Mouse (Mus musculus): ENCODE data around the gene Cyp2d11.

Gene Cyp2d11

DNA sequence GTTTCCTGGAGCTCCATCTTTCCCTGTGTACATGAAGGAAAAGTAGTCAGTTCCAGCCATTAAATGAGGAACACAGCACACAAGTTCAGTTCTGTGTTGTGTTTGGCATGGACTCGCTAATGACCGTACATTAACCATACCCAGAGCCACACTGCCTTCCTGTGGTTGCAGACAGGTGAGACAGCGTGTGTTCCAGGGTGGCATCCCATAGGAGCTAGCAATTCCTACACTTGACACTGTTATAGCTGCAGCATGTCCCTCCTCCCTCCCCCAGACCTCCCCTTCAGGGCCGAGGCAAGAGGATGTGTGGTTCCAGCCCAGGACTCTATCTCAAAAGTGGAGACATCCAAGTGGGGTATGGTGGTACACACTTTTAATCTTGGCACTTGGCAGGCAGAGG is 43.5 kb downstream of the Cyp2d11 start:
- no peak for DNase-seq

- no peak for DNase-seq
Observed at GRCm38 (mm10) chr15:82348999-82349341, 44.9 kb downstream of the Cyp2d11 start.

DNA sequence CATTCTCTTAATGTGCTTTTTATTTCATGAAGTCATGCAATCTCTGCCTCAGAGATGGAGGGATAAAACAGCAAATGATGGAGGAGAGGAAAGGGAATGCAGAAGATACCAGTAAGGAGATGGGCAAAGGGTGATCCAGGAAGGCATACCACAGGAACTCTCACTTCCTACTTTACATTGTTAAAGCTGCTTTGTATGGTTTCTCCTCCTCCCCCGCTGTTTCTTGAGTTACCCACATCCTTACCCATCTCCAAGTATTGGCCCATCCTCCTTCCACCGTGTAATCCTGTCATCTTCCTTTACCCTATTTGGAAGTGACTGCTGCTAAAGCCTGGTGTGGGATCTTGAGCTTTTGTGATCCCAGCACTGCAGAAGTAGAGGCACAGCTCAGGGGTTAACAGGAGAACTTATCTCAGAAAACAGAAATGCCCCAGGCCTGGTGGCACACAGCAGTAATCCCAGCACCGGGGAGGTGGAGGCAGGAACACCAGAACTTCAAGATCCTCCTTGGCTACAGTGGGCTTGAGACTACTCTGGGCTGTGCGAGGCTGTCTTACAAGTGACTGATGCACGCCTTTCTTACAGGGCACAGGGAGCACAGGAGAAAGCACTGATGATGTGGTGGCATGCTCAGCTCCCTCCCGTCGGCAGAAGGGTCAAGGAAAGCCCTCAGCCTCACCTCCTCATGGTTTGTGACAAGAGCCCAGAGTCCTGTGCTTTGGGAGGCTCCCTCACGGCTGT is 45.4 kb downstream of the Cyp2d11 start:
- DNase-seq = no peak

GRCm38 (mm10) chr15:82347852-82348251 is 46.0 kb downstream of the Cyp2d11 start:
- DNase-seq = no peak

GRCm38 (mm10) chr15:82347303-82347676 is 46.5 kb downstream of the Cyp2d11 start:
- DNase-seq = no peak

DNA sequence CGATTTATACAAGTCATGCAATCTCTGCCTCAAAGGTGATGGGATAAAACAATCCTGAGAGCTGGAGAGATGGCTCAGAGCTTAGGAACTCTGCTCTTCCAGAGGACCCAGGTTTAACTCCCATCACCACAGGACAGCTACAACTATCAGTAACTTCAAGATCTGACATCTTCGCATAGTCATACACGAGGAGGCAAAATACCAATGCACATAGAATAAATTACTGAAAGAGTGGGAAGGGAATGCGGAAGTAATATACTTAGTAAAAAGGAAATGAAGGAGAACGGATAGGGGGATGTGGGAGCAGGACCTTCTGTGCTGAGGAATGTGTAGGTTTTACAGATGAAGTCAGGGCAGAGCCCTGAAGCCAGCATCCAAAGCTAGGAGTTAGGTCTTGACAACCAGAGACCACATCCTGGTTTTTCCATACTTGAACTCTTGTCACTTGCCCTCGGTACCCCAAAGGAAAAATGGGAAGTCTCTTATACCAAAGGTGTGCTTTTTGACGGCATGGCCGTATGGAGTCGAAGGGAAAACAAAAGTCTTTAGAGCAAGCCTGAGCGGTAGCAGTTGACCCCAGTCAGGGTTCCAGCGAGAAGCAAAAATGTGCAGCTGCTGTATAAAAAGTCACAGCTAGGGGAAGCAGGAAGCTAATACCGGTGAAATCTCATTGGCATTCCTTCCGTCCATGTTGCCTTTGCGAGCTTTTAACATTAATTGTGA is 47.1 kb downstream of the Cyp2d11 start:
- no peak for DNase-seq

GRCm38 (mm10) chr15:82345820-82346470 is 47.9 kb downstream of the Cyp2d11 start:
- peak; percentile 98 to 99 for DNase-seq

DNA sequence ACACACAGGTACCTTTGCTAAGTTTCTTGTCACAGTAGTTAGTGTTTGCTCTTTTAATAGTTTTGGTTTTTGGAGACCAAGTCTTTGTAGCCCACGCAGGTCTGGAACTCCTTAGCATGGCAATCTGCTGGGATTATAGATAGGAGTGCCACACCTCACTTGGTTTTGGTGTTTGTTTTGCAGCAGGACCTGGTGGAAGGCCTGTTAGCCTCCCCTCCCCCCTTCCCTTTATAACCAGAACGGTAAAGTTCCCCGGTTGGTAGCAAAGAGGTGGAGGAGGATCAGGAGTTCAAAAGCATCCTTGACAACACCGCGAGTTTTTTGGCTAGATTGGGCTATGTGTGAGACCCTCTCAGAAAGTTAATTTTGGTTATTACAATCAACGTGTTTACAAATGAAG is 48.9 kb downstream of the Cyp2d11 start:
- no peak for DNase-seq

DNA sequence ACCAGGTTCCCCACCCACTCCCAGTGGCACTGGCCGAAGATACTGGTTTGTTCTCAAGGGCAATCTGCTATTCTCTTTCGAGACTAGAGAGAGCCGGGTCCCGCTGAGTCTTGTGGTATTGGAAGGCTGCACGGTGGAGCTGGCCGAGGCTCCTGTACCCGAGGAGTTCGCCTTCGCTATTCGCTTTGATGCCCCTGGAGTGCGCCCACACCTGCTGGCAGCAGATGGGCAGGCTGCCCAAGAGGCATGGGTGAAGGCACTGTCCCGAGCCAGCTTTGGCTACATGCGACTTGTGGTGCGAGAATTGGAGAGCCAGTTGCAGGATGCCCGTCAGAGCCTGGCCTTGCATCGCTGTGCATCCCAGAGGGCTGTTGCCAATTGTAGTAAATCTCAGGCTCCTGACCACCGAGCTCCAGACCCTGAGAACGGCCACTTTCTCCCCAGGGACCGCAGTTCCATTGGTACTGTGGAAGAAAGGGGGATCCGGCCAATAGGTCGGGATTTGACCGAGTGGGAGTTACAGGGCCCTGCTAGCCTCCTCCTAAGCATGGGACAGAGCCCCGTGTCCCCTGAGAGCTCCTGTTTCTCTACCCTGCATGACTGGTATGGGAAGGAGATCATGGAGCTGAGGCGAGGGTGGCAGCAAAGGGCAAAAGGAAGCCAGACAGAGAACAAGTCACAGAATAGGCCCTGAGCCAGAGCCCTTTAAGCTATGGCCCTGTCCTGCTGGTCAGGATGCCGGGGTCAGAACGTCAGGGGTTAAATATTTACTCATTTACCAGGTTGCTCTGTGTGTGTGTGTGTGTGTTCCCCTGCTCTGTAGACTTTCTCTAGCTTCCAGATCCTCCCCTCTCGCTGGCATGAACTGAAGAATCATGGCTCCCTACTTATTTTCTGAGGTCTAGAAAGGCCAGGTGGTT is 50.2 kb downstream of the Cyp2d11 start:
- DNase-seq = no peak

DNA sequence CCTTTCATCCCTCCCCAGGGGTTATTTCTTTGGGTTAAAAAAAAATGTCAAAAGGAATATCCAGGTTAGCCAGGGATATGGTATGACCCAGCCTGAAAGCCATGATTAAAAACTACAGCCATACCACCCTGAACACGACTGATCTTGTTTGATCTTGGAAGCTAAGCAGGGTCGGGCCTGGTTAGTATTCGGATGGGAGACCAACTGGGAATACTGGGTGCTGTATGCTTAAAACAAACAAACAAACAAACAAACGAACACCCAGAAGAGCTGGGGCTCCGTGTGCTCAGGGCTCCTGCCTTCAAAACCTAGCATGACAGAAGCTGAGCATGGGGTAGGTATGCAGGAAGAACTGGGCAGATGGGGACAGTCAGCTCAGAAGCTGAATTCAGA is 51.3 kb downstream of the Cyp2d11 start:
- no peak for DNase-seq

DNA sequence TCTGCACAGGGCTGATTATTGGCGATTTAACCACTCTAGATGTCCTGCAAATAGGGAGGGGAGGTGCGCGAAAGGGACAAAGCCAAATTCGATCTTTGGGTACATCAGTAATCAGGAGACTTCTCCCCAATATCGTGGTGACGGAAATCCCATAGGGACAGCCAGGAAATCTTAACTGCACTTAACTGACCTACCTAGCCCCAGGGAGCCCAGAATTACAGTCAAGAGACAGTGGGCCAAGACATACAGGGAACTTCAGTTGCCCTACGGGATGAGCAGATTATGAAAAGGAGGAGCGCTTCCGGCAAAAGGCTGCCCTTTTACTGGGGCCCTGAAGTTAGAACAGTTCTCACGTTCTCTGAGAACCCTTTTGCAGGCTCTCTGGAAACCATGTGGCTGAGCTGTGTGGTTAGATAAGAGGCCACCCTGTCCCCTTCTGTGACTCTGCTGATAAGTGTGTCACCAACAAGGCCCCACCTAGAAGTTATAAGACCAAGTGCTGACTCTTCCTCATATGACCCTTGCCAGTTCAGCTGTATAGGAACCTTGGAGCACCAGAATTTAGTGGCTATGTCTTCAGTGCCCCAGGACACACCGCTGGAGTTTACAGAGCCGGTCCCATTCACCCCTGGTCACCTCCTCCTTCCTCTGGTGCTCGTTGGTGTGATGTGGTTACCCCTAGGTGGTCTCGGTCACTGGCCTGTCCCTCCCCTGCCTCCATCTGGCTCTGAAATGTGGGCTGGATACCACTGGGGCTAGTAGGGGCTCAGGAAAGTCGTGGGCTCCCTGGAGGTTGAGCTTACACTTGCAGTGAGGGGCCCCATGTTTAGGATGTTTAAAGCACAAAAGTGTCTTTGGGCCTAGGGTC is 51.9 kb downstream of the Cyp2d11 start:
- no peak for DNase-seq

DNA sequence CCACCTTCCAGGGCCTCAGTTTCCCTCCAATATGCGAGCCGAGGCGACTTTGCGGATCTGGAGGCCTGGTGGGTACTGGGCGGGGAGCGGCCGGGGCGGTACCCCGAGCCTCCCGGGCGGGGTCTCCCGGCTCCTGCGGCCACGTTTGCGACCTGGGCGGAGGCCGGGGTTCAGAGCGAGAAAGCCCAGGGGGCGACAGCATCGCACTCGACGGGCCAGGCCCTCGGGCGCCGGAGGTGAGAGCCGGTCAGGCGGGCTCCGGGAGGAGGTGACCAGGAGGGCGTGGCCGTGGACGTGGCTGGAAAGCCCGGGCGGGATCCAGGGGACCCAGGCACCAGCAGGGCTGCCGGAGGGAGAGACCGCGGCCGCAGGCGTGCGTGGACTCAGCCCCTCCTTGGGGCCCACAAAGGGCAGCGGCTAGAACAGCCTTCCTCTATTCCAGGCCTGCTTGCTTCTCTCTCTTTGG is 52.8 kb downstream of the Cyp2d11 start:
- DNase-seq = no peak

DNA sequence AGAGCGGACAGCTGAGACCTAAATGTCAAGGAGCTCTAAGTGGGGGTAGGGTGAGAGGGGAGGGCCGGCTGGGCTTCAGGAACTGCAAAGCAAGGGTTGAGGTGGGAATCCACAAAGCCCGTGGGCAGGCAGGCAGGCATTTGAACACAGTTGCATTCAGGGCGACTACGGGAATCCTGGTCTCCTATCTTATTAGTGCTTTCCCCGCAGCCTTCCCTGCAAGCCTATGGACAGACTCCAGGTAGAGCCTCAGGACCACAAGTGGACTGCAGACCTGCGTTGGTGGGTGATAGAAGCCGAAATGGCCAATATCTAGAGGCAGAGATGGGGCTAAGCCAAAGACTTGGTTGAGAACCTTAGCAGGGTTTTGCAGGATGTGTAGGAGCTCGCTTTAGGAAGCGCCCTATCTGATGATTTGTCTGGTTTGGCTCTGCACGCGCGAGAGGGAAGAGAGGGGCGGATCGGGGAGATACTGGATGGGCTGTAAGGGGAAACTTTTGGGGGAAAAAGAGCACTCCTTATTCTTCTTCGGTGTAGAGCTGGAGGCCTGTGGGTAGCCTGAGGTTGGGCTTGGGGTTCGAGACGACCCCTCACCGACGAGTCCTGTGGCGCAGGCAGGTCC is 53.3 kb downstream of the Cyp2d11 start:
- DNase-seq = no peak

DNA sequence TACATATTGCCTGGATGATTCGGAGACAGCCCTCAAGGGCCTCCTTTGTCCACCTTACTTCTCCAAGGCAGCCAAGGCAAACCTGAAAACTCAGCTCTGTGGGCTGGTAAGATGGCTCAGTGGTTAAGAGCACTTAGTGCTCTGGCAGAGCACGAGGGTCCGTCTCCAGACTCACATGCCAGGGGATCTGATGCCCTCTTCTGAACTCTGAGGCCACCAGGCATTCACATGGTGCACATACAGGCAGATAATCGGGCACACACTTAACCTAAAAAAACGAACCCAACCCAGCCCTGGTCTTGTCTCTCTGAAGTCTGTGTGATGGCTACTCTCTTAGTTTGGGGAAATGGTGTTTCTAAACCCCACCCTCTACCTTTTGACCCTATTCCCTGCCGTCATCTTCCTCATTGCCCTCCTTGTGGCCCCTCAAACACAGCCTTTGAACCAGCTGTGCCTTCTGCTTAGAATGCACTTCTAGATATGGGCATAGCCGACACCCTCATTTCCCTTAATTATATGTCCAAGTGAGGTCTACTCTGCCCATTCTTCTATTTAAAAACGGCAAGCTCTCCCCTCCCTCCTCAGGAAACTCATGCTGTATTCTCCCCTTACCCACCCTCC is 54.1 kb downstream of the Cyp2d11 start:
- DNase-seq = no peak
